Mouse (Mus musculus): ENCODE results near the gene Gm8994.

- no peak for TF ChIP-seq POLR2A (IDR thresholded peaks at IDR 0.05; ENCODE audit: extremely low read depth, insufficient read depth, low read length)
- no peak for TF ChIP-seq CTCF (IDR thresholded peaks at IDR 0.05; ENCODE audit: low read depth, low read length)
These were observed 19.7 kb downstream of the Gm8994 start for GRCm38 (mm10) chr6:136347053-136347452.
